Mouse (Mus musculus) embryonic facial prominence, embryonic 14.5 days (tissue): ENCODE measurements around the gene Pls3. TPM values are rescaled to one million over a fixed set of nuclear protein-coding genes. Genes with fewer than 3 reads are reported as not detected.
A peak's percentile ranks its signal among the peaks of the same experiment; 100 is the strongest.

Experiments
- ATAC-seq: fragments of 200-750 bp; cut with Nextera tagmentation; 2 replicates; pipeline ENCODE4 v1.8.0; 2017; ENCODE audit warnings: low read depth, moderate number of reproducible peaks, moderate TSS enrichment
- DNase-seq: peaks from one replicate; pipeline ENCODE4 v3.0.0-alpha.2; 2015; ENCODE audit warnings: low spot score
- H3K27ac ChIP-seq: fragments of 300-500 bp; sonication (generic); replicated peaks from 2 replicates; pipeline ENCODE4 v1.5.1; 2014; ENCODE audit warnings: low read depth, mild to moderate bottlenecking, low read length, moderate library complexity
- H3K27me3 ChIP-seq: fragments of 300-500 bp; sonication (generic); replicated peaks from 2 replicates; pipeline ENCODE4 v1.6.1; 2014; ENCODE audit warnings: low read length; ENCODE audit not compliant: control insufficient read depth, insufficient read depth
- H3K36me3 ChIP-seq: fragments of 300-500 bp; sonication (generic); 2 replicates; pipeline ENCODE4 v1.6.1; 2014; ENCODE audit warnings: low read length, mixed read lengths; ENCODE audit not compliant: control insufficient read depth, insufficient read depth
- H3K4me1 ChIP-seq: fragments of 300-500 bp; sonication (generic); 2 replicates; pipeline ENCODE4 v1.6.1; 2014; ENCODE audit warnings: antibody characterized with exemption, low read length; ENCODE audit not compliant: control insufficient read depth, insufficient read depth
- H3K4me2 ChIP-seq: fragments of 300-500 bp; sonication (generic); 2 replicates; pipeline ENCODE4 v1.6.1; 2014; ENCODE audit warnings: low read depth, mild to moderate bottlenecking, low read length, moderate library complexity, mixed read lengths
- H3K4me3 ChIP-seq: fragments of 300-500 bp; sonication (generic); 2 replicates; pipeline ENCODE4 v1.5.1; 2014; ENCODE audit warnings: low read depth, mild to moderate bottlenecking, low read length
- H3K9ac ChIP-seq: fragments of 300-500 bp; sonication (generic); 2 replicates; pipeline ENCODE4 v1.6.1; 2014; ENCODE audit warnings: low read depth, mild to moderate bottlenecking, low read length, moderate library complexity, mixed read lengths
- H3K9me3 ChIP-seq: fragments of 300-500 bp; sonication (generic); 2 replicates; pipeline ENCODE4 v1.6.1; 2016; ENCODE audit warnings: low read length; ENCODE audit not compliant: control insufficient read depth
- WGBS: fragments of 180-500 bp; shearing (Covaris S2); extraction: QIAGEN DNeasy Blood & Tissue Kit; methylation state at CpG from one replicate; pipeline ENCODE4 v1.1.7; 2014; 5-methylcytosine and 5-hydroxymethylcytosine counted together
- polyA plus RNA-seq: library from polyadenylated mRNA; unstranded; fragments of >200 nt; fragmentation: Nextera tagmentation; extraction: Ambion mirVana; gene quantifications from 2 replicates; pipeline ENCODE4 v1.2.1, GENCODE M21; 2014

Pls3 gene
- polyA plus RNA-seq, 1 experiment from 2014 or later: 117 TPM

- ATAC-seq (no peak), DNase-seq (peak; percentile 63)
- Histone ChIP-seq H3K9me3 (no peaks in the 10 kb centered on the region), H3K27ac (no peak overlapping the region), H3K36me3 (no peaks in the 10 kb centered on the region), H3K9ac (no peak overlapping the region), H3K4me1 (no peaks in the 10 kb centered on the region), H3K4me2 (no peak overlapping the region), H3K4me3 (no peak overlapping the region), H3K27me3 (no peaks in the 10 kb centered on the region)
- WGBS: 29% methylated on average over 1 of the region's 1 CpGs
These were observed 56.2 kb downstream of the Pls3 start for GRCm38 (mm10) chrX:75818647-75819271.

GRCm38 (mm10) chrX:75814958-75815357 is 60.0 kb downstream of the Pls3 start:
- no peak overlapping the region for H3K4me2 ChIP-seq
- H3K36me3 ChIP-seq: no peaks in the 10 kb centered on the region
- H3K9me3 ChIP-seq: no peaks in the 10 kb centered on the region
- H3K9ac ChIP-seq: no peak overlapping the region
- no peak overlapping the region for H3K4me3 ChIP-seq
- DNase-seq: no peak
- H3K27ac ChIP-seq: no peak overlapping the region
- H3K4me1 ChIP-seq: no peaks in the 10 kb centered on the region
- WGBS: 74% methylated on average over 2 of the region's 2 CpGs
- ATAC-seq: no peak
- H3K27me3 ChIP-seq: no peaks in the 10 kb centered on the region

- ATAC-seq: no peak
- H3K4me3 ChIP-seq: no peak overlapping the region
These were observed 60.9 kb downstream of the Pls3 start for GRCm38 (mm10) chrX:75814123-75814522.

GRCm38 (mm10) chrX:75796583-75796982 is 78.4 kb downstream of the Pls3 start:
- 24% methylated on average over 4 of the region's 4 CpGs for WGBS
- ATAC-seq (no peak), DNase-seq (peak; percentile 49)
- Histone ChIP-seq H3K36me3 (peaks cover 15% of the 10 kb centered on the region; the same call in 1 of the 2 replicates), H3K4me2 (no peak overlapping the region), H3K9ac (no peak overlapping the region), H3K4me1 (no peaks in the 10 kb centered on the region), H3K27ac (no peak overlapping the region), H3K4me3 (no peak overlapping the region), H3K9me3 (no peaks in the 10 kb centered on the region), H3K27me3 (no peaks in the 10 kb centered on the region)

More at GRCm38 (mm10) chrX:75814123-75814522, 60.9 kb downstream of the Pls3 start:
- H3K4me2 ChIP-seq: no peak overlapping the region
- H3K36me3 ChIP-seq: no peaks in the 10 kb centered on the region
- DNase-seq: no peak
- H3K27ac ChIP-seq: no peak overlapping the region
- 83% methylated on average over 4 of the region's 4 CpGs for WGBS
- no peaks in the 10 kb centered on the region for H3K27me3 ChIP-seq
- H3K9ac ChIP-seq: no peak overlapping the region
- no peaks in the 10 kb centered on the region for H3K4me1 ChIP-seq
- no peaks in the 10 kb centered on the region for H3K9me3 ChIP-seq

- Histone ChIP-seq H3K36me3 (no peaks in the 10 kb centered on the region), H3K9me3 (no peaks in the 10 kb centered on the region), H3K4me1 (no peaks in the 10 kb centered on the region), H3K27me3 (no peaks in the 10 kb centered on the region; the same call in 1 of the 2 replicates), H3K4me3 (no peak overlapping the region), H3K27ac (no peak overlapping the region), H3K9ac (no peak overlapping the region), H3K4me2 (no peak overlapping the region)
- WGBS: 92% methylated on average over 4 of the region's 4 CpGs
- DNase-seq (no peak), ATAC-seq (no peak)
These were observed 95.2 kb downstream of the Pls3 start for GRCm38 (mm10) chrX:75779796-75780195.

GRCm38 (mm10) chrX:75777461-75777860 is 97.5 kb downstream of the Pls3 start:
- H3K9ac ChIP-seq: no peak overlapping the region
- WGBS: 93% methylated on average over 2 of the region's 2 CpGs

GRCm38 (mm10) chrX:75764794-75765328 is 110.1 kb downstream of the Pls3 start:
- peak overlapping the region; percentile 59 for H3K4me2 ChIP-seq
- no peaks in the 10 kb centered on the region for H3K9me3 ChIP-seq
- peak overlapping the region; percentile 57 for H3K4me3 ChIP-seq
- DNase-seq: no peak
- peak; percentile 51 for ATAC-seq
- peak overlapping the region; percentile 92 for H3K27ac ChIP-seq
- peak overlapping the region; percentile 57 for H3K9ac ChIP-seq
- no peaks in the 10 kb centered on the region for H3K4me1 ChIP-seq
- H3K27me3 ChIP-seq: 0 out of 2 replicates have a peak, but pooled peaks cover 2% of the 10 kb centered on the region
- no peaks in the 10 kb centered on the region for H3K36me3 ChIP-seq
- 34% methylated on average over 7 of the region's 7 CpGs for WGBS

More at GRCm38 (mm10) chrX:75777461-75777860, 97.5 kb downstream of the Pls3 start:
- H3K27me3 ChIP-seq: no peaks in the 10 kb centered on the region; the same call in 1 of the 2 replicates
- H3K36me3 ChIP-seq: no peaks in the 10 kb centered on the region
- H3K27ac ChIP-seq: no peak overlapping the region
- H3K4me3 ChIP-seq: no peak overlapping the region
- ATAC-seq (no peak), DNase-seq (no peak)
- no peak overlapping the region for H3K4me2 ChIP-seq
- no peaks in the 10 kb centered on the region for H3K4me1 ChIP-seq
- no peaks in the 10 kb centered on the region for H3K9me3 ChIP-seq

GRCm38 (mm10) chrX:75764135-75764793 is 110.7 kb downstream of the Pls3 start:
- Histone ChIP-seq H3K4me1 (no peaks in the 10 kb centered on the region), H3K9me3 (no peaks in the 10 kb centered on the region)

More at GRCm38 (mm10) chrX:75764135-75764793, 110.7 kb downstream of the Pls3 start:
- 14% methylated on average over 18 of the region's 19 CpGs for WGBS
- peak; percentile 90 for DNase-seq
- Histone ChIP-seq H3K27ac (peak overlapping the region; percentile 92), H3K36me3 (no peaks in the 10 kb centered on the region), H3K27me3 (0 out of 2 replicates have a peak, but pooled peaks cover 2% of the 10 kb centered on the region), H3K4me3 (peak overlapping the region; percentile 57), H3K4me2 (peak overlapping the region; percentile 59), H3K9ac (peak overlapping the region; percentile 57)
- peak; percentile 98 for ATAC-seq
